Mouse (Mus musculus): ENCODE results near the gene Olfr1419.
"Not testable (repeated sequence)": the region's sequence is repeated elsewhere in the genome, so short reads cannot be mapped to it uniquely, and the experiment has no call there.

The Olfr1419 gene

DNA sequence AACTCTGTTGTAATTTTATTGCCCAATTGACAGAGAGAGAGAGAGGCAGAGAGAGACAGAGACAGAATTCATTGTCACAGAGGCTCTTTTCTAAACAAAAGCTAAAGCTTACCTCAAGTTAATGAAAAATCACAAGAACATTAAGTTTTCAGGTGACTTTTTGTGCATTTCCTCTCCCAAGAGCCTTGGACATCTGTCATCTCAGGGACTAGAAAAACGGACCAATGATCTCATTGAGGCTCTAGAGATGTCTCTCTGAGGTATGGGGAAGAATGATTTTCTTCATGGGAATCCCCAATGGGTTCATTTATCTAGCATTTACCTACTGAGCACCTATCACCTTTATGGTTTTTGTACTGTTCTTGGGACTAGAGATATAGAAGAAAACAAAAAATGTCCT lies at the start of gene Olfr1419:
TSS of gene Olfr1419 (minus strand) at position 101 of the 400 bp plus-strand sequence.
- DNase-seq: no peak

GRCm38 (mm10) chr19:11922515-11922914 lies 47.6 kb upstream of the Olfr1419 start:
- DNase-seq: not testable (repeated sequence)

DNA sequence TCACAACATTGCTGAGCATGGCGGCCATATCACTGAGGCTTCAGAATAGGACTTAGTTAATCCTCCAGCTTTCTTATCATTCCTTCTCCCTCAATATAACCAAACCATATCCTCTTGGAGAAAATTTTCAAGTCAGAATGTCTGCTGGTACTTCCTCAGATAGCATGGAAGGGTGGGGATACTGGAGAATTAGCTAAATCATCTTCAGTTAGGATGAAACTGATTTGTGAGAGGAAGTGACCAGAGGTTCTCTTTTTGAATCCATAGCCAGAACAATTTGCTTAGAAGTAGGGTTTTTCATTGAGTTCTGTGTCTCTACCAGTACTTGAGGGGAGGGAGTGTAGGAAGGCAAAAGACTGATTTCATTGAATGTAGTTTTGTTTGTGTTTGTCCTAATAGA lies 47.2 kb upstream of the Olfr1419 start:
- no peak for DNase-seq

DNA sequence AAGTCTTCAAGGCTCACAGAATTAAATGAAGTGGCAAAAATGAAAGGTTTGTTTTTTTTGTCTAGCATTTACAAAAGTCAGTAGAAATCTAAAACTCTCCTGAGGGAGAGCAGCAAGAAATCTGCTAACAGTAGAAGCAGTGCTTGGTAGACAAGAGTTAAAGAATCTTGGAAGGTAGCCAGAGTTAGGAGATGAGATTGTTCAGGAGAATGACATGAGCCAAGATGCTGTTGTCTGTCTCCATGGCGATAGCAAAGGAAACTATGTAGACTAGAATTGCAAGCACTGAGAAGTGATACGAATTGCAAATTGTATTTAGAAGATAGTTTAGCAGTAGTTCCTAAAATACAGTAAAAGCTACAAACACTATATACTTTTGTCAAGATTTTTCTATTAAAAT lies 40.9 kb upstream of the Olfr1419 start:
- DNase-seq: peak; percentile 58

DNA sequence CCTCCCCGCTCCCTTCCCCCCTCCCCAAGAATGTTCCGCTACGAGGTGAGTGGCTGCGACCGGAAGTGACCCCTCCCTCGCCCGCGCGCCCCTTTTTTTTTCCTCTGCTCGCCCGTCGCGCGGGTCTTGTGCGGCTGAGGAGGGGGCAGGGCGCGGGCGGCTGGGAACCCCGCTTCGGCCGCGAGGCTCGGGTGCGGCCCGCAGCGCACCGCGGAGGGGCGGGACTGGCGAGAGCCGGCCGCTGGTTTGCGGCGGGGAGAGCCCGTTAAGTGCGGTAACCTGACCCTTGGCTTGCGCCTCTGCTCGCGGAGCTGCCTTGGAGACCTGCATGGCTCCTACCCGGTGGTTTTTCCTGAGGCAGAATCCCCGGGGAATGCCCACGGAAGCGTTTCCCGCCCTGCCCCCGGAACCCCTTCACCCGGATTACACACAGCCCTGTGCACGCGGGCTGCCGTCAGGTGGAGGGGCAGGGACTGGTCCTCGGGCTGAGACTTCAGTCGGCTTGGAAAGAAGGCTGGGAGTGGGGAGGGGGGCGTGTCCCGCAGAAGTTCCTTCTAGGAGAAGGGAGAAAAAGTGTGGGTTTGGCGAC lies 37.7 kb upstream of the Olfr1419 start:
- DNase-seq: peak; percentile 73

- peak; percentile 99 for DNase-seq
Observed at GRCm38 (mm10) chr19:11912037-11912532, 37.2 kb upstream of the Olfr1419 start, which contains the start of gene Patl1. TSS of gene Patl1 (plus strand) at chr19:11912399.

- peak; percentile 40 for DNase-seq
Observed at GRCm38 (mm10) chr19:11911603-11912002, 36.7 kb upstream of the Olfr1419 start.

GRCm38 (mm10) chr19:11911021-11911420 lies 36.1 kb upstream of the Olfr1419 start:
- DNase-seq: no peak

- DNase-seq: no peak
Observed at GRCm38 (mm10) chr19:11886265-11886664, 11.4 kb upstream of the Olfr1419 start, which contains the start of gene Olfr1420. TSS of gene Olfr1420 (plus strand) at chr19:11886565.

- DNase-seq: not testable (repeated sequence)
Observed at GRCm38 (mm10) chr19:11878404-11878803, 3.5 kb upstream of the Olfr1419 start.

- DNase-seq: no peak
Observed at GRCm38 (mm10) chr19:11867837-11868236, 7.1 kb downstream of the Olfr1419 start.

GRCm38 (mm10) chr19:11860966-11861365 lies 13.9 kb downstream of the Olfr1419 start, which contains the start of gene Olfr1418:
TSS of gene Olfr1418 (minus strand) at chr19:11861066.
- DNase-seq: no peak

- DNase-seq: no peak
Observed at GRCm38 (mm10) chr19:11856506-11856905, 18.4 kb downstream of the Olfr1419 start.

DNA sequence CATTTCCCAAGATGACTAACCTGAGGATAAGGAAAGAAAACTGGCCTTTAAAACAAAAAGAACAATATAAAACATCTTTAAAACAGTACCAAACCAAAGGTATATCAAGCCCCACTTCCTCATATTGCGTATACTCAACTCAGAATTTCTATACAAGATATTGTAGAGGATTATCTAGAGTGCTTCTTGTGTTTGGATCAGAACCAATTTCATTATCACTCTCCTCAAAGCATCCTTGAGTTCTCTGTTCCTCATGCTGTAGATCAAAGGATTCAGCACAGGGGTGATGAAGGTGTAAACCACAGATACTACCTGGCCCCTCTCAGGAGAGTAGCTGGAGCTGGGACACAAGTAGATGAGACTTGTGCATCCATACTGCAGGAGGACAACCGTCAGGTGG lies 20.1 kb downstream of the Olfr1419 start:
- DNase-seq: no peak

GRCm38 (mm10) chr19:11852652-11853051 lies 22.3 kb downstream of the Olfr1419 start:
- DNase-seq: no peak

DNA sequence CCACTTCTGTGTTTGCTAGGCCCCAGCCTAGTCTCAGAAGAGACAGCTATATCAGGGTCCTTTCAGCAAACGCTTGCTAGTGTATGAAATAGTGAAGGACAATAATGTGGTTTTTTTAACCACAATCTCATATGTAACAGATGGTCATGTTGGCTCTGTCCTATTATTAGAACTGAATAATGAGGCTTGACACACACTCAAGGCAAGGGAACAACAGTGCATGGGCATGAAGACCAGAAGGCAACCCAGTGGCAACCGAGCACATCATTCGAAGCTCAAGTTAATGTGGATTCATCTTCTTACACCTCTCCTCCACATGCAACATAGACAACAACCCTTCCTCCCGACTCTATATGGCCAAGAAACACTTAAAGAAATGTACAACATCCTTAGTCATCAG lies 28.6 kb downstream of the Olfr1419 start:
- DNase-seq: no peak

DNA sequence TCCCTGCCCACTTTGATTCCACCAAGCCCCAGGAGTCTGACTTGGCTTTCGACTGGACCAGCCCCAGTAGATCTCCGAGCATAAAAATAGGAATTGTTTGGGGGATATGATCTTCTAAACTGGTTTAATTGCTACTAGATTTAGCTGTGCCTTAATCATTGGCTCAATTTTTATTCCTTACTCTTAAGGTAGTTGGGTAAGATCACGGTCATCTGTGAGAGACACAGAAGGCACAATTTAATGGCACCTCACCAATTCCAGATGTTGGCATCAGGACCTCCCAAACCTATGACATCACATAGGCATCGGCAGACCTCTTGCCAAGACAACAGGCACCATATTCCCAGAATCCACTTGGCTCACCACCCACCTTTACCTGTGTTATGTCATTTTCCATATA lies 35.8 kb downstream of the Olfr1419 start, which contains the start of gene Olfr1417:
TSS of gene Olfr1417 (minus strand) at position 101 of the 400 bp plus-strand sequence.
- no peak for DNase-seq

DNA sequence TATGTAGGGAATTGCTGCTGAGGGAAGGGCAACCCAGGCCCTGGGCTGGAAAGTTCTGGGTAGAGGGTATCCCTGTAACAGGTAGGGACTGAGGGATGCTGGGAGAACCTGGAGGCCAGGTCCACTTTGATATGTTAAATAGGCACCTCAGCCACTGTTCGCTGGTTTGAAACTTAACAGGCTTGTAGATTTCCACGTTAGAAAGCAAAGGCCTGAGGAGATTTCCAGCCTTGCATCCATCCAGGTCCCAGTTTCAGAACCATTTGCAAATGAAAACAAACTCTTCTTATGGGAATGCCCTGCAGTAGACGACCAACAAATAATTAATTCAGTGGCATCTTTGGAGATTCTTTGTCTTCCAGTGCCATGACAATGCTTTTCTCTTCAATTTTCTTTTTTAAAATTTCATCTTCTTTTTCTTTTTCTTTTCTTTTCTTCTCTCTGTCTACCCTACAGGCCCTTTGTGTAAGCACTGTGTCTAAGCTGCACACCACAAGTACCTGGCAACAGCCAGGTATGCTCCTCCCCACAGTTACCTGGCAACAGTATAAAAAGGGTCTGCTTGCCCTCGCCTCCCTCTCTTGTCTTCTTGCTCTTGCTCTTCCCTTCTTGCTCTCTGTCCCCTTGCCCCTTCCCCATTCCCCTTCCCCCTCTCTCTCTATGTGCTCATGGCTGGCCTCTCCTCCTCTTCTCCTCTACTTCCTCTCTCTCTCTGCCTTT lies 51.4 kb downstream of the Olfr1419 start:
- DNase-seq: no peak

- no peak for DNase-seq
Observed at GRCm38 (mm10) chr19:11820211-11820610, 54.7 kb downstream of the Olfr1419 start.

- DNase-seq: peak; percentile 93
Observed at GRCm38 (mm10) chr19:11819800-11820199, 55.1 kb downstream of the Olfr1419 start.

DNA sequence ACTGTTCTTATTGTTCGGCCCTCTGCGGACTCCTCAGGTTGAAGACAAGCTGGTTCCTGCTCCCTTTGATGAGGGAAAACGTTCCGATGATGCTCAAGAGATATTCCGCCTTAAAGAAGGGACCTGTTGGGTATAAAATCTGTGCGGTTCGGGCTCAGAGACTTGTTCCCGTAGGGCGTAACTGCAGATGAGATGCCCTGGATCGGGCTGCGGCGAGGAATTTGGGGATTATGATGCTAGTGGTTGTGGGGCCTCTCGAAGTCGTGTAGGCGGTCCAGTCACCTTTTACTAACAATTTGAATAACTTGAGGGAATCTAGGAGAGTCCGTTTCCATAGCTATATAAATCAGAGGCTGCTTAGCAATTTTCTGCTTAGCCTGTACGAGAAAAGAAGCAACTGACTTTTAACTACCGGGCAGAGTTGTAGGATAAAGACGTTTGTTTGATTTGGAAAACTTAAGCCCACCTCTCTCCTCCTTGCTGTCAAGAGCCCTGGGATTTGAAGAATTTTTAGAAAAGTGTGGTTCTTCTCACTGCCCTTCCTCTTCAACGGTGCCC lies 55.7 kb downstream of the Olfr1419 start, which contains the start of gene Stx3:
TSS of gene Stx3 (minus strand) at position 261 of the 558 bp plus-strand sequence.
- no peak for DNase-seq

Measured in lung, postnatal 10 days (tissue).